ENCODE assay signal across 8 mouse cellular contexts in genomic region chr19:31762411-31763245, GRCm38 (mm10). TPM values are rescaled to one million over a fixed set of nuclear protein-coding genes. Genes with fewer than 3 reads are reported as not detected.
DNase-seq lines count a peak whose midpoint lies in the region; ATAC-seq lines count a peak whose summit lies in the region.

No protein-coding gene starts in this region.

- H3K9me3 ChIP-seq in forebrain, embryonic 16.5 days (ENCODE audit: control insufficient read depth, low read length), result no peaks in the 10 kb centered on the region
- H3K9me3 ChIP-seq in hindbrain, embryonic 12.5 days (replicated peaks), result no peaks in the 10 kb centered on the region
- no peaks in the 10 kb centered on the region for H3K9me3 ChIP-seq in limb, embryonic 15.5 days
- no peaks in the 10 kb centered on the region for H3K9me3 ChIP-seq in midbrain, embryonic 15.5 days

- no peak overlapping the region for H3K27ac ChIP-seq in forebrain, embryonic 16.5 days (ENCODE audit: low read length)
- peak overlapping the region; percentile 52 for H3K27ac ChIP-seq in hindbrain, embryonic 12.5 days
- H3K27ac ChIP-seq in limb, embryonic 15.5 days, result peak overlapping the region; percentile 57
- no peak overlapping the region for H3K27ac ChIP-seq in midbrain, embryonic 15.5 days

- H3K4me3 ChIP-seq in forebrain, embryonic 16.5 days (replicated peaks; ENCODE audit: low read length), result peak overlapping the region; percentile 22
- peak overlapping the region; percentile 53 for H3K4me3 ChIP-seq in hindbrain, embryonic 12.5 days
- H3K4me3 ChIP-seq in limb, embryonic 15.5 days, result peak overlapping the region; percentile 54
- H3K4me3 ChIP-seq in midbrain, embryonic 15.5 days, result peak overlapping the region; percentile 49

- H3K4me2 ChIP-seq in forebrain, embryonic 16.5 days (ENCODE audit: low read length), result peak overlapping the region; percentile 45
- peak overlapping the region; percentile 95 for H3K4me2 ChIP-seq in hindbrain, embryonic 12.5 days (replicated peaks)
- H3K4me2 ChIP-seq in limb, embryonic 15.5 days, result peak overlapping the region; percentile 93
- H3K4me2 ChIP-seq in midbrain, embryonic 15.5 days, result peak overlapping the region; percentile 99

- peaks cover 27% of the 10 kb centered on the region for H3K27me3 ChIP-seq in forebrain, embryonic 16.5 days (replicated peaks; ENCODE audit: control insufficient read depth, insufficient read depth, low read length)
- peaks cover 29% of the 10 kb centered on the region for H3K27me3 ChIP-seq in hindbrain, embryonic 12.5 days
- peaks cover 53% of the 10 kb centered on the region for H3K27me3 ChIP-seq in limb, embryonic 15.5 days
- peaks cover 24% of the 10 kb centered on the region for H3K27me3 ChIP-seq in midbrain, embryonic 15.5 days (replicated peaks)

- peak; percentile 46 for DNase-seq in urinary bladder, postnatal 14 days (ENCODE audit: low spot score)
- no peak for DNase-seq in urinary bladder, postnatal 10 days (ENCODE audit: low spot score)
- DNase-seq in left cerebral cortex, adult 18-20 months (ENCODE audit: low spot score in 2 of 2), result no peak

- 0 out of 2 replicates have a peak overlapping the region, but pooled peaks have one; percentile 10 for H3K9ac ChIP-seq in forebrain, embryonic 16.5 days (replicated peaks; ENCODE audit: low read depth, low read length)
- H3K9ac ChIP-seq in hindbrain, embryonic 12.5 days, result peak overlapping the region; percentile 53; the same call in 1 of the 2 replicates
- H3K9ac ChIP-seq in limb, embryonic 15.5 days, result 0 out of 2 replicates have a peak overlapping the region, but pooled peaks have one; percentile 23
- peak overlapping the region; percentile 12; the same call in 1 of the 2 replicates for H3K9ac ChIP-seq in midbrain, embryonic 15.5 days

- no peak for ATAC-seq in forebrain, embryonic 16.5 days
- peak; percentile 10 for ATAC-seq in hindbrain, embryonic 12.5 days (ENCODE audit: low FRiP score)
- no peak for ATAC-seq in limb, embryonic 15.5 days (ENCODE audit: insufficient number of reproducible peaks, low FRiP score, low TSS enrichment, low read depth)
- ATAC-seq in midbrain, embryonic 15.5 days (replicated peaks), result peak; percentile 31; the same call in 1 of the 2 replicates
- no peak for ATAC-seq in cerebellum, adult (ENCODE audit: insufficient number of reproducible peaks, low FRiP score, low TSS enrichment)

- no peaks in the 10 kb centered on the region for H3K36me3 ChIP-seq in forebrain, embryonic 16.5 days (ENCODE audit: control insufficient read depth, insufficient read depth)
- H3K36me3 ChIP-seq in hindbrain, embryonic 12.5 days, result no peaks in the 10 kb centered on the region
- H3K36me3 ChIP-seq in limb, embryonic 15.5 days, result no peaks in the 10 kb centered on the region
- no peaks in the 10 kb centered on the region for H3K36me3 ChIP-seq in midbrain, embryonic 15.5 days (replicated peaks)

- H3K4me1 ChIP-seq in forebrain, embryonic 16.5 days (replicated peaks; ENCODE audit: control insufficient read depth, insufficient read depth, low read length), result peaks cover 29% of the 10 kb centered on the region
- H3K4me1 ChIP-seq in hindbrain, embryonic 12.5 days, result peaks cover 25% of the 10 kb centered on the region
- H3K4me1 ChIP-seq in limb, embryonic 15.5 days, result peaks cover 27% of the 10 kb centered on the region
- H3K4me1 ChIP-seq in midbrain, embryonic 15.5 days, result peaks cover 28% of the 10 kb centered on the region

- 1% methylated on average over 24 of the region's 24 CpGs for WGBS in forebrain, embryonic 16.5 days
- under 1% methylated on average over 24 of the region's 24 CpGs for WGBS in hindbrain, embryonic 12.5 days
- WGBS in limb, embryonic 15.5 days, result under 1% methylated on average over 24 of the region's 24 CpGs
- WGBS in midbrain, embryonic 15.5 days, result 1% methylated on average over 24 of the region's 24 CpGs

RNA-seq across cellular contexts. Expression of gene Prkg1, which starts 2.2 kb away (rescaled TPM):
- polyA plus RNA-seq in forebrain, embryonic 16.5 days (2015; fragmentation: Nextera tagmentation; extraction: Ambion mirVana), result 1.9 and 3.2 TPM in 2 replicates
- 9.2 and 10.9 TPM in 2 replicates for polyA plus RNA-seq in hindbrain, embryonic 12.5 days (2016; fragmentation: Nextera tagmentation; extraction: Ambion mirVana)
- 6.6 and 7.6 TPM in 2 replicates for polyA plus RNA-seq in limb, embryonic 15.5 days (2015; fragmentation: Nextera tagmentation; extraction: Ambion mirVana)
- 4.3 TPM in 2 replicates for polyA plus RNA-seq in midbrain, embryonic 15.5 days (2015; fragmentation: Nextera tagmentation; extraction: Ambion mirVana)
- 10 to 100 TPM; 17.0 to 17.5 TPM for total RNA-seq in left cerebral cortex, adult 18-20 months (2021)

Comparison
In these comparisons a context has a peak if more than half of its experiments do, and no peak if none do; other contexts are left out.
1. ATAC-seq: peak in hindbrain, embryonic 12.5 days (single experiment) and midbrain, embryonic 15.5 days (single experiment); none in forebrain, embryonic 16.5 days (single experiment), limb, embryonic 15.5 days (single experiment) and cerebellum, adult (single experiment).
2. H3K27ac ChIP-seq: peak in hindbrain, embryonic 12.5 days (single experiment) and limb, embryonic 15.5 days (single experiment); none in forebrain, embryonic 16.5 days (single experiment) and midbrain, embryonic 15.5 days (single experiment).
3. H3K4me2 ChIP-seq: peak in every context shown above with its lines; median percentile 99 in midbrain, embryonic 15.5 days; 95 in hindbrain, embryonic 12.5 days; 93 in limb, embryonic 15.5 days; 45 in forebrain, embryonic 16.5 days.
4. Peak in every context shown above with its lines, with median percentiles within 50 percentile points of each other: H3K4me3 ChIP-seq and H3K9ac ChIP-seq.